Mouse (Mus musculus) natural killer cell, adult 2 months (primary cell): ENCODE results near the gene Thpo.
A peak's percentile ranks its signal among the peaks of the same experiment; 100 is the strongest.

Source experiments
- DNase-seq, 2 experiments: peaks; one replicate each; pipeline ENCODE4 v3.0.0; 2022; ENCODE audit warnings: low spot score in 2 of 2

Thpo gene

GRCm38 (mm10) chr16:20733731-20734730, at the start of gene Thpo:
Gene Thpo (minus strand): TSS chr16:20734511.
- no peak for DNase-seq

GRCm38 (mm10) chr16:20783891-20784290, 49.6 kb upstream of the Thpo start:
- no peak for DNase-seq

- no peak for DNase-seq
Observed at GRCm38 (mm10) chr16:20781101-20781630, 46.9 kb upstream of the Thpo start.

GRCm38 (mm10) chr16:20779846-20780245, 45.5 kb upstream of the Thpo start:
- no peak for DNase-seq

- DNase-seq: no peak
Observed at GRCm38 (mm10) chr16:20775021-20775420, 40.7 kb upstream of the Thpo start.

GRCm38 (mm10) chr16:20765244-20765643, 30.9 kb upstream of the Thpo start:
- DNase-seq: peak; percentile 6 to 41

GRCm38 (mm10) chr16:20761681-20762080, 27.4 kb upstream of the Thpo start:
- DNase-seq: peak in 1 of 2 experiments; percentile 32

GRCm38 (mm10) chr16:20757385-20757784, 23.1 kb upstream of the Thpo start:
- DNase-seq: no peak

- no peak for DNase-seq
Observed at GRCm38 (mm10) chr16:20756052-20756451, 21.7 kb upstream of the Thpo start.

GRCm38 (mm10) chr16:20750518-20750917, 16.2 kb upstream of the Thpo start:
- DNase-seq: no peak

GRCm38 (mm10) chr16:20746641-20747040, 12.3 kb upstream of the Thpo start:
- no peak for DNase-seq

- no peak for DNase-seq
Observed at GRCm38 (mm10) chr16:20739845-20740244, 5.5 kb upstream of the Thpo start.

GRCm38 (mm10) chr16:20736823-20737222, 2.5 kb upstream of the Thpo start:
- no peak for DNase-seq

GRCm38 (mm10) chr16:20736168-20736567, 1.9 kb upstream of the Thpo start:
- DNase-seq: no peak

- no peak for DNase-seq
Observed at GRCm38 (mm10) chr16:20735651-20736050, 1.3 kb upstream of the Thpo start.

- no peak for DNase-seq
Observed at GRCm38 (mm10) chr16:20732925-20733730, 1.2 kb downstream of the Thpo start, which contains the start of gene Chrd. Gene Chrd (plus strand): TSS chr16:20733127.

GRCm38 (mm10) chr16:20732251-20732924, 1.9 kb downstream of the Thpo start:
- DNase-seq: no peak

- no peak for DNase-seq
Observed at GRCm38 (mm10) chr16:20731688-20732087, 2.6 kb downstream of the Thpo start.

- no peak for DNase-seq
Observed at GRCm38 (mm10) chr16:20730293-20730711, 4.0 kb downstream of the Thpo start.

GRCm38 (mm10) chr16:20726384-20726783, 7.9 kb downstream of the Thpo start:
- no peak for DNase-seq

GRCm38 (mm10) chr16:20725750-20726149, 8.6 kb downstream of the Thpo start:
- DNase-seq: no peak

- DNase-seq: no peak
Observed at GRCm38 (mm10) chr16:20725321-20725720, 9.0 kb downstream of the Thpo start.
